Mouse (Mus musculus) brown adipose tissue, adult 24 weeks (tissue): ENCODE data around the gene Mettl1. TPM values are rescaled to one million over a fixed set of nuclear protein-coding genes. Genes with fewer than 3 reads are reported as not detected.
"Not testable (repeated sequence)": the region's sequence is repeated elsewhere in the genome, so short reads cannot be mapped to it uniquely, and the experiment has no call there.

Source experiments
- H3K27ac ChIP-seq: fragments of 200-500 bp; replicated peaks from 2 replicates; pipeline ENCODE4 v1.5.1; 2012; ENCODE audit warnings: low read depth, mild to moderate bottlenecking, low read length
- H3K4me1 ChIP-seq: fragments of 200-500 bp; 2 replicates; pipeline ENCODE4 v1.6.1; 2012; ENCODE audit warnings: low read length, mixed read lengths; ENCODE audit not compliant: control insufficient read depth, insufficient read depth, insufficient read length
- H3K4me3 ChIP-seq: fragments of 200-500 bp; 2 replicates; pipeline ENCODE4 v1.5.1; 2012; ENCODE audit warnings: low read depth, mild to moderate bottlenecking, low read length, moderate library complexity; ENCODE audit not compliant: insufficient read depth
- polyA plus RNA-seq: library from polyadenylated mRNA; stranded (reverse); fragments of >200 nt; gene quantifications from 2 replicates; pipeline ENCODE4 v1.2.4, GENCODE M21; 2012; ENCODE audit not compliant: missing spikeins, insufficient read depth, insufficient read length

The Mettl1 gene
- polyA plus RNA-seq, 1 experiment = 10.4 TPM

GRCm38 (mm10) chr10:127058708-127059107 lies 17.5 kb downstream of the Mettl1 start:
- no peaks in the 10 kb centered on the region for H3K4me1 ChIP-seq
- H3K4me3 ChIP-seq = peak overlapping the region; percentile 27
- no peak overlapping the region for H3K27ac ChIP-seq

GRCm38 (mm10) chr10:127059174-127059967 lies 18.2 kb downstream of the Mettl1 start:
- Histone ChIP-seq H3K4me1 (0 out of 2 replicates have a peak, but pooled peaks cover 2% of the 10 kb centered on the region), H3K27ac (no peak overlapping the region), H3K4me3 (peak overlapping the region; percentile 58)

GRCm38 (mm10) chr10:127059968-127060916 lies 19.0 kb downstream of the Mettl1 start, which contains the start of gene March9:
March9 (minus strand) TSS chr10:127060184.
- Histone ChIP-seq H3K27ac (no peak within 1 kb of the TSS), H3K4me1 (0 out of 2 replicates have a peak, but pooled peaks cover 3% of the 10 kb centered on the region), H3K4me3 (peak within 1 kb of the TSS; percentile 58)

GRCm38 (mm10) chr10:127061085-127061484 lies 19.9 kb downstream of the Mettl1 start:
- H3K4me3 ChIP-seq = no peak overlapping the region
- H3K4me1 ChIP-seq = 0 out of 2 replicates have a peak, but pooled peaks cover 3% of the 10 kb centered on the region
- no peak overlapping the region for H3K27ac ChIP-seq

GRCm38 (mm10) chr10:127061513-127061912 lies 20.3 kb downstream of the Mettl1 start:
- Histone ChIP-seq H3K4me3 (no peak overlapping the region), H3K27ac (no peak overlapping the region), H3K4me1 (0 out of 2 replicates have a peak, but pooled peaks cover 3% of the 10 kb centered on the region)

- H3K27ac ChIP-seq, H3K4me1 ChIP-seq, H3K4me3 ChIP-seq: not testable (repeated sequence)
Observed at GRCm38 (mm10) chr10:127062101-127062500, 20.9 kb downstream of the Mettl1 start.

- no peak overlapping the region for H3K27ac ChIP-seq
- no peak overlapping the region for H3K4me3 ChIP-seq
- 0 out of 2 replicates have a peak, but pooled peaks cover 3% of the 10 kb centered on the region for H3K4me1 ChIP-seq
Observed at GRCm38 (mm10) chr10:127062503-127062902, 21.3 kb downstream of the Mettl1 start.

GRCm38 (mm10) chr10:127063239-127063872 lies 22.1 kb downstream of the Mettl1 start, which contains the start of gene Cdk4:
Cdk4 (plus strand) TSS chr10:127063534.
- peak within 1 kb of the TSS; percentile 41 for H3K27ac ChIP-seq
- H3K4me3 ChIP-seq = peak within 1 kb of the TSS; percentile 78
- H3K4me1 ChIP-seq = 0 out of 2 replicates have a peak, but pooled peaks cover 3% of the 10 kb centered on the region

GRCm38 (mm10) chr10:127063913-127064870 lies 23.0 kb downstream of the Mettl1 start:
- 0 out of 2 replicates have a peak, but pooled peaks cover 3% of the 10 kb centered on the region for H3K4me1 ChIP-seq
- peak overlapping the region; percentile 78 for H3K4me3 ChIP-seq
- peak overlapping the region; percentile 41 for H3K27ac ChIP-seq

- H3K4me3 ChIP-seq = no peak overlapping the region
- H3K4me1 ChIP-seq = 0 out of 2 replicates have a peak, but pooled peaks cover 3% of the 10 kb centered on the region
- no peak overlapping the region for H3K27ac ChIP-seq
Observed at GRCm38 (mm10) chr10:127065981-127066380, 24.8 kb downstream of the Mettl1 start.

GRCm38 (mm10) chr10:127066519-127067018 lies 25.4 kb downstream of the Mettl1 start:
- no peak overlapping the region for H3K4me3 ChIP-seq

GRCm38 (mm10) chr10:127068360-127069038 lies 27.3 kb downstream of the Mettl1 start:
- no peak overlapping the region for H3K27ac ChIP-seq
- peak overlapping the region; percentile 84; the same call in 1 of the 2 replicates for H3K4me3 ChIP-seq
- 0 out of 2 replicates have a peak, but pooled peaks cover 3% of the 10 kb centered on the region for H3K4me1 ChIP-seq

More at GRCm38 (mm10) chr10:127066519-127067018, 25.4 kb downstream of the Mettl1 start:
- Histone ChIP-seq H3K4me1 (0 out of 2 replicates have a peak, but pooled peaks cover 3% of the 10 kb centered on the region), H3K27ac (no peak overlapping the region)
